Mouse (Mus musculus): ENCODE data around the gene 1700028P14Rik.
"Not testable (repeated sequence)": the region's sequence is repeated elsewhere in the genome, so short reads cannot be mapped to it uniquely, and the experiment has no call there.

Gene 1700028P14Rik

DNA sequence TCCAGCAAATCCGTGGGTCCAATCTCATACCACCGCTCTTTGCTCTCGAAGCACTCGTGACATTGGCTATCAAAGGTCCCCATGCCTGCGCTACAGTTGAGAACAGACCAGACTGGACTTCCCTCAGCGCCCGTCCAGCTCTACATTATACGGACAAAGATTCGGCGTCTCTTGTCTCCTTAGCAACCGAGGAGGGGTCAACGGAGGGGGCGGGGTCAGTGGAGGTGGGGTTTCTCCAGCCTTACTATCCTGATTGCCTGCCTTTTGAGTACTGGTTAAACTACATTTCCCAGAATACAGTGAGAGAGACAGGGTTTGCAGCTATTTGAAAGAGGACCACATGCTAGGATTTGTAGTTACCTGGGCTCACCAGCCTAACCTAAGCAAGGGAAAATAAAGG lies at the start of gene 1700028P14Rik:
TSS of gene 1700028P14Rik (minus strand) at position 169 of the 400 bp plus-strand sequence.
- peak; percentile 62 to 78 for DNase-seq

DNA sequence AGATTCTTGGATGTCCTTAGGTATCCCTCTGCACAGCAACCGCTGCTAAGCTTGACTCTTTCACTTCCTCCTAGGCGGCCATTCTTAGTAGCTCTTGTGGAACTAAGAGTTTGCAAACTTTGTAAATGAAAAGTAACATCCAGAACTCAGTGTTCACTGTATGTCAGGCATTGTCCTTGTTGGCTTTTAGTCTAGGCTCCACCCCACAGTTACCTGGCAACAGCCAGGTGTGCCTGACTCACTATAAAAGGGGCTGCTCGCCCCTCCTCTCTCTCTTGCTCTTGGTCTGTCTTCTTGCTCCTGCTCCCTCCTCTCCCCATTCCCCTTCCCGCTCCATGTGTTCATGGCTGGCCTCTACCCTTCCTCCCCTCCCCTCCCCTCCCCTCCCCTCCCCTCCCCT lies 46.5 kb upstream of the 1700028P14Rik start:
- no peak for DNase-seq

DNA sequence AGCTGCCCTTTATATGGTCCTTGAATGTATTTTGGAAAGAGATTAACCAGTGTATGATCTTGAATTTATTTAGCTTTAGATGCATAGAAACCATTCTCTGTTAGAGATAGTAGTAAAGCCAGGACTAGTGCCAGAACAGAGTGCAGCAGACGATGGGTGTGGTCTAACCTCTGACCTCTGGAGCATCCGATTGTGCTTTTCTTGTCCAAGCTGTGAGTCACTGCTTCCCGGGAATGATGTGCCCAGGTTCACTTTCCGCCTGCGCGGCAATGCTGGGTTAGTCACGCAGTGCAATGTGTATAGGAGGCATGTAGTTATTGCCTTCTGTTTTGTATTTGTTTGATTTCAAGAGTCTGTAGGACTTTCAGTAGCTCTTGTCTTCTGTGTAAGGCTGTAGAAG lies 45.8 kb upstream of the 1700028P14Rik start:
- peak; percentile 13 to 34 for DNase-seq

DNA sequence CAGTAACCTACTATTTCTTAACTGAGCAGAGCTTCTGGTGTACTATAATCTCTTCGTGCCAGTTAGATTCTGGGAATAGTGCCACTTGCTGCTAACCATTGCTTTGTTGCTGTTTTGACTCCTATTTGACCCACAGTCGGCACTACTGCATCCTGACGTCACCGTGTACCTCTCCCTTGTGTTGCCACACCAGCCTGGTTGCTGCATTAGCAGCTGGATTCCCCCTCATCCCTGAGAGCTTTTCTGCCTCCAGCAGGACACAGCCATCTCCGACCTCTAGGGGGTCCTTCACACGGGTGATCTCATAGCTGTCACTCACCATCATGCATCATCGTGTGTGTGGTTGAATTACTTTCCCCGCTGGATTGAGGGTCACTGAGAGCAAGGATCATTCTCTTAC lies 45.2 kb upstream of the 1700028P14Rik start:
- DNase-seq: peak; percentile 34 to 54

DNA sequence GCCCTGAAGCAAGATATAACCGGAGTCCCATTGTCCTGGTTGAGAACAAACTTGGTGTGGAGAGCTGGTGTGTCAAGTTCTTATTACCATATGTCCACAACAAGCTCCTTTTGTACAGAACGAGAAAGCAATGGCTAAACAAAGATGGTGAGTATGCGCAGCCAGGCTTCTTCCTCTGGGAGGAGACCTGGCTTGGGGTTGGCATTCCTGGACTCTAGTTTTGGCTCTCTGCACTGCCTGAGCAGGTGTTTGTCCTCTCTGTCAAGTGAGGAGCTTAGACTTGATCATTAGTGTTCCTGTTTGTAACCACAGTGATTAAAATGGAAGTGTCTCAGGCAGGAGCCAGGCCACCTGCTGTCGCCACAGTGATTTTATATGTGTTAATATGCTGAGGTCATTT lies 41.7 kb upstream of the 1700028P14Rik start:
- peak; percentile 44 to 64 for DNase-seq

DNA sequence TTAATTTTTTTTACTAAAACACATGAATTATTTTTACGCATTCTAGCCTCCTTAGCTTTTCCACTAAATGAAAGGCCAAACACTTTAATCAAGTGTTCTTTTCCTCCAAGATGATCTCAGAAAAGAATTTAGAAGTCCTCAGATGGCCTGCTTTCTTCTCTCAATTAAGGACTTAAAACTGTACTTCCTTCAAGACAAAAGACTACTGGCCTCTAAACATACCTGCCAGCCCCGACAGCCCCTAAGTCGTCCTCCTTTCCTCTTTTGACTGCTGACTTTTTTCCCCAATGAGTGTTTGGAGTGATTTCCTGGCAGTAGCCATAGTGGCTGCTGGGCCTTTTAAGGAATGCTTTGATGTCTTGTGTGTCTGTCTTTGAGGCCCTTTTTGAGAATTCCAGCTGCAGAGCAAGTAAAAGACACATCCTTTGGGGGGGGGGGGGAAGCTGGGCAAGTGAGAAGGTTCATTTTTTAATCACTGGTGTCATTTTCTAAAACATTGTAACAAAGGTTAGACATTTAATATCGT lies 35.9 kb upstream of the 1700028P14Rik start:
- peak in 1 of 2 experiments; percentile 7 for DNase-seq

DNA sequence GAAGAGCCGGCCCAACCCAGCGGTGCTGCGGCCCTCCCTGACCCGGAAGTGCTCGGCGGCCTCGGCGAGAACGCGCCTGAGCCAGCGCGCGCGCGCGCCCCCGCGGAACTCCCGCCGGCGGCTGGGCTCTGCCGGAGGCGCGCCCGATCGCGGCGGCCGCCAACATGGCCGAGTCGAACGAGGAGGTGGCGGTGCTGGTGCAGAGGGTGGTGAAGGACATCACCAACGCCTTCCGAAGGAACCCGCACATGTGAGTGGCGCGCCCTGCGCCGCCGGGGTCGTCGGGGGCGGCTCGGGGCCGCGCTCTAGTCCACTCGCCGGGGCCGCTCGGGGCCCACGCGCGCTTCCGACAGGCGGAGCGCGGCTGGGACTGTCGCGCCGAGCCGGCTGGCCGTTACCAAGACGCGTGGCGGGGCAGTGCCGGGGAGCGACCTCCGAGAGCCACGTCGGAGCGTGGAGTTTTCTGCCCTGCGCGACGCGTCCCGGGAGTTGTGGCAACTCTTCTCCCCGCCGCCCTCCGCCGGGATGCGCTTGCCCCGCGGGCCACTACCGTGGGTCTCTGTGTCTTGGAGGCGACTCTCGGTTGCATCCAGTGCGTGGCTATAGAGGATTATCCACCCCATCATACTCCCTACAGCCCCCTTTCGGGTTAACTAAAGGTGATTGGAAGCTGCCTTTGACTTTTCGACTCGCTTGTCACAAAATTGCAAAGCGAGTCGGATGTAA lies 34.8 kb upstream of the 1700028P14Rik start, which contains the start of gene Ptar1:
TSS of gene Ptar1 (plus strand) at position 134 of the 726 bp plus-strand sequence.
- DNase-seq: peak; percentile 88 to 91

DNA sequence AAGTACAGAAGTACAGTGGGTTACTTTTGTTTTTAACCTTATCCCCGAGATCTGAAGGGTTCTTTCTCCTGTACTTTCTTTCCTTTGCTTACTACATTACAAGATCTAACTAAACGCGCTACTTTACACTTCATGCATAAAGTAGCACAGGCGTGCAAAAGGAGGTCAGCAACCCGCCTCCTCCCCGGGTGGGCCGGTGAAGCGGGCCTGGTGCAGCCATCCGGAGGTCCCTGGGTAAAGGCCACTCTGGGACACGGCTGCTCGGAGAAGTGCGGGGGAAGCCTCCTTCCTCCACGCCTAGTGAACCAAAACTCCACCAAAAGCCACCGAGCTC lies 34.3 kb upstream of the 1700028P14Rik start:
- no peak for DNase-seq

DNA sequence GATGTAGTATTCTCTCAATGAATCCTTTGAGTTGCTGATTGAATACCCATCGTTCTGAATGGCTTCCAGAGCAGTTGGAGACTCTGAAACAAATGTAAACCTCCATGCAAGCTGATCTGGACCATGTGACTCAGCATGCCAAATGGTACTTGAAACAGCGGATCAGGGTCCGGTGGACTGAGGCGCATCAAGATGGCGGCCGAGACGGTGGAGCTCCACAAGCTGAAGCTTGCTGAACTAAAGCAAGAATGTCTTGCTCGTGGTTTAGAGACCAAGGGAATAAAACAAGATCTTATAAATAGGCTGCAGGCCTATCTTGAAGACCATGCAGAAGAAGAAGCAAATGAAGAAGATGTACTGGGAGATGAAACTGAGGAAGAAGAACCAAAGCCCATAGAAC lies 23.0 kb upstream of the 1700028P14Rik start:
- not testable (repeated sequence) for DNase-seq

DNA sequence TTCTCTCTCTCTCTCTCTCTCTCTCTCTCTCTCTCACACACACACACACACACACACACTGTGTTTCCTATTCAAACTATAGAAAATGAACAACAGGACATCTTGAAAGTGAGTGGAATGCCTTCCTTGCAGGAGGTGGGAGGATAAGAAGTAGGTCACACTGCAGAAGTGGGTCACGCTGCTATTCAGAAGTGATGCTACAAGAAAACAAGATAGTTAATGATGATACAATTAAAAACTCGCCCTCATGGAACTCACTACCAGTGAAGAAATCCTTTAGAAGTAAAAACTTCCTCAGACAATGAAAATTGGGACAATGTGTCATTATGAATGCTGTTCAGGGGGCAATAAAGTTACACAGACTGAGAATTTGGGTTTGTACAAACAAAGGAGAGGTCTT lies 20.4 kb upstream of the 1700028P14Rik start:
- DNase-seq: no peak

DNA sequence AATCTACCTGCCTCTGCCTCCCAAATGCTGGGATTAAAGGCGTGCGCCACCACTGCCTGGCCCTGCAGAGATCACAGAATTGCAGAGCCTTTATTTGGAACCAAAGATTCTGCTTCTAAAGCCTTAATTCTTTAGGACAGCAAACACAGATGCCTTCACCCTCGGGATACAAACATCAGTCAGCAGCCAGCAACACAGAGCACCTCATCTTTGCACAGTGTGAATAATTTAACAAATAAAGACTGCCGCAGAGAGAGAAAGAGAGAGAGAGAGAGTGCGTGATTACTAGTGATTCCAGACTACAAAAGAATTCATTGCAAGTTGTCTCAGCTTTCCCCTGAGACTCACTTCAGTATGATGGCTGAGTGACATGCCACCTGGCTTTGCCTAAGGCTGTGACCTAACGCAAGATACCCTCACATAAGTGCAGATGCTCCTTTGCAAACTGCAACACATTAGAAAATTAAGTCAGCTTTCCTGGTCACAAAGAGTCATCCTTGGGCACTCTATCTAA lies 15.6 kb upstream of the 1700028P14Rik start:
- no peak for DNase-seq

DNA sequence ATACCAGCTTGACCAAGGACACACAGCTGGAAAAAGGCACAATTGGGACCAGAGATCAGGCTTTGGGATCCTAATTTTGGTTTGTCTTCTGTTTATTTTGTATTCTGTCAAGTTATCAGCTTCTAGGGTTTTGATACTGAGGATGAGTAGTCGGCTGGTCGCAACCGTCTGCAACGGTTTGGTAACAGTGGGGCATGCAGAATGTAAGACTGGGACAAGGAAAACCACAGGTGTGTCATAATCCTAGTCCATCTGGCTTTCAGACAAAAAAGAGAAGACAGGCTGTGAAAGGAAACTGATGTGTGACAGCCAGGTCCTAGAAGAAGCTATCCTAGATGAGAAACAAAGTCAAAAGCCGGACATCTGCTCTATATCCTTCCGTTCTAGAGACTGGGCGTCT lies 11.5 kb upstream of the 1700028P14Rik start:
- DNase-seq: no peak

DNA sequence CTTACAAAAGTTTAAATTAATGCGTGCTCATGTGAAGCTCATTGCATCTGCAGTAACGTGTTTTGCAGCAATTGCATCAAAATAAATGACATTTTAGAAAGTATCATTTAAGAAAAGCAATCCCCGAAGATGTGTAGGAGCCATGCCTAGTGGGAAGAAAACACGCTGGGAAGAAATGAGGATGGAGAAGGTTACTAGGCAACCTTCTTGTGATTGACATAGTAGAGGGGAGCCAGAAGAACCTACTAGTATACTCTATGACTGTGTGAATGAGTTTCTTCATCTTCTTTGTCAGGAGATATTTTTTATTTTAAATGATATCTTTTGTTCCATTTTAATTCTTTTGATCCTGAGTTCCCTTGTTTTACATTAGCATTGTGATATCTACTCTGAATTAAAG lies 5.7 kb upstream of the 1700028P14Rik start:
- DNase-seq: no peak

DNA sequence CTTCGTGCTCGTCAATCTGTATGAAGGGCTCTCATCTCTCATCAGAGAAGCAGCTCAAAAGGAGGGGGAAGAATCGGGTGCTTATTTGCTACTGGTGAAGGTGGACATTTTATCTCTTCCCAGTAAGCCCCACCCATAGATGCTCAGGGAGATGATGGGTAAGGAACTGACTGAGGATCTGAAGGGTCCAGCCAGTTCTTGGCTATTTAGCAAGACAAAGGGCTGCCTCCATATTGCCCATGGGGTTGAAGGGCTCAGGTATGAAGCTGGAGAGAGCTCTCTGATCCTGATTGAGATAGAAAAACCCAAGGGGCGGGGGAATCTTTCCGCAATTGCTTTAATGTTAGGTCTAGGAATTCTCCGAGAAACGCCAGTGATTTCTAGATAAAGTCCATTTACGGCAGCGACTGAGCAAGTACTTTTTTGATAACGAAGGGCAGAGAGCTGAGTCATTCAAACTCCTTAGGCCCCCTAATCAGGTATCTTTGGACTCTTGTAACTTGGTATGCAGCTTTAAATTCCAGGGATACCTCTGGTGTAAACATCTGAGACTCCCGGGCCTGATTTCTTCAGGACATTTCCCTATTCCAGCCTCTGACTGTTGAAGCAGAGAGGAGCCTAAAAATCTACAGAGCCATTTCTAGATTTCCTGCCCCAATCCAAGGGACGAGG lies 4.8 kb upstream of the 1700028P14Rik start:
- DNase-seq: no peak

DNA sequence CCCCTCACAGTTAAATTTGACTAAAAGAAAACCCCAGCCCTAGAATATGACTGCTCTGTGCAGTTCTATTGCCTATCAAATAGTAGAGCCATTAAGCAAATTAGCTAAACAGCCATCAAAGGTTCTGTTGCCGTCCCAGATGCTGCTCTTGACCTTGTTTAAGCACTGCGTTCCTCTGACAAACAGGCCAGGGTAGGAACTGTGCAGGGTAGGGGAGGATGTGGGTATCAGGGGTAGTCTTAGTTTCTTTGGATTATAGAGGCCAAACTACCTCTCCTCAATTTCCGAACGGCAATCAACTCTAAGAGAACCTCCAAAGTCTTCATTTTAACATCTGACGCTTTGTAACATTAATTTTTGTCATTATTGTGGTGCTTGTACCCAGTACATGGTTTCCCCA lies 542 bp upstream of the 1700028P14Rik start:
- no peak for DNase-seq

DNA sequence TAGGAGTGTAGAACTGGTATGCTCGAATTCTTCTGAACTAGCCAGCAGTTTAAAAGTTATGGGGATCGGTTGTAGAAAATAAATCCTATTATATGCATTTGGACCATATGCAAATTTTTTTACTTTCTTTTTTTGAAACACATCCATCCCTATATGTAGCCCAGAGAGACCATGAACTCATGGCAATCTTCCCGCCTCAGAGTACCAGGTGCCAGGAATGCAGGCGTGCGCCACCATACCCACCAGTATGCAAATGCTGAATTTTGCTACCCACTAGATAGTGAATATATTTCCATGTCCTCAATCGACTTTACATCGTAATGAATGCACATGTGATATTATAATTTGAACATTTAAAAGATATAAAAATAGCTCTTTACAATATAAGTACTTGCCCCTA lies 5.3 kb downstream of the 1700028P14Rik start:
- no peak for DNase-seq

DNA sequence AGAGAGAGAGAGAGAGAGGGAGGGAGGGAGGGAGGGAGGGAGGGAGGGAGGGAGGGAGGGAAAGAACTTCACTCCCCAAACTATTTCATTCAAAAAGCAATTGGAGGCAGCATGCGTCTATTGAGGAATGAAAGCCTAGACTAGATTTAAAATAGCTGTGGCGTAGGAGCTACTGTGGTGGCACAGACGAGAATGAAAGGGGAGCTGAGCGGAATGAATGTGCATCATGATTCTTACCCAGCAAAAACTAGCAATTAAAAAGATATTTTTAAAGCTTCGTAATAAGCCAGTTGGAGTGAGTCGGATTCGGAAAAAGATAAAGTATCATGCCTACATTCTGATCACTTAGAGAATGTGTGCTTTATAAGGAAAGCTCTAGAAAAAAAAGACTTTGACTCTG lies 7.3 kb downstream of the 1700028P14Rik start:
- no peak for DNase-seq

DNA sequence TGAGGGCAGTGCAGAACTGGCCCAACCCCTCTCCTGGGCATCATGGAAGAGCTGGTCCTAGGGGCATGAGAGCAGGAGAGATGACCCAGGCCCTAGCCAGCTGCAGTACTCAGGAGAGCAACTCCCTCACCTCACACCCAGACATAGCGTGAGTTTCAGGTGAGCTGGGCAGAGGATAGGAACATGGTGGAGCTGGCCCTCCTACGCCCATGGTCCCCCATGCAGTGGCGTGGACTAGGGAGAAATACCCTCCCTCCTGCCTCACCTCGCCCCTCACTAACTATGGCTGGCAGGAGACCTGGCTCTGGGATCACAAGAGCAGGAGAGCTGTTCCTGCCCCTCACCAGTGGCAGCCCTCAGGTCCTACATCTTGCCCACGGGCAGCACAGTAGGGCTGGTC lies 8.8 kb downstream of the 1700028P14Rik start:
- no peak for DNase-seq

DNA sequence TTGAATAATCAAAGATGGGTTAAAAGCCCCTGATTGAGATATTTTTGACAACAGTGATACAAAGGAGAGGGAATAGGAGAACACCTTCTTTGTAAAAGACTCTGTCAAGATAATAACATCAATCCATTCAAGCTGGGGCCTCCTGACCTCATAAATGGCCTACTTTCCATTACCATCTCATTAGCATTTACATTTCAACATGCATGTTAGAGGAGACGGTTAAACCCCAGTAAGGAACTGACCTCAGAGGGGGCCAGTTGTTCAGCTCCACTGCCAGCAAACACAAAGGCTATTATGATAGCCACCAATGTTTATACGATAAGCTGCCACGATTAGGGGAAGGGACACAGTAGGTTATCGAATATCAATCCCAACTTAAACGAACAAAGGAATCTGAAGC lies 15.8 kb downstream of the 1700028P14Rik start:
- no peak for DNase-seq

DNA sequence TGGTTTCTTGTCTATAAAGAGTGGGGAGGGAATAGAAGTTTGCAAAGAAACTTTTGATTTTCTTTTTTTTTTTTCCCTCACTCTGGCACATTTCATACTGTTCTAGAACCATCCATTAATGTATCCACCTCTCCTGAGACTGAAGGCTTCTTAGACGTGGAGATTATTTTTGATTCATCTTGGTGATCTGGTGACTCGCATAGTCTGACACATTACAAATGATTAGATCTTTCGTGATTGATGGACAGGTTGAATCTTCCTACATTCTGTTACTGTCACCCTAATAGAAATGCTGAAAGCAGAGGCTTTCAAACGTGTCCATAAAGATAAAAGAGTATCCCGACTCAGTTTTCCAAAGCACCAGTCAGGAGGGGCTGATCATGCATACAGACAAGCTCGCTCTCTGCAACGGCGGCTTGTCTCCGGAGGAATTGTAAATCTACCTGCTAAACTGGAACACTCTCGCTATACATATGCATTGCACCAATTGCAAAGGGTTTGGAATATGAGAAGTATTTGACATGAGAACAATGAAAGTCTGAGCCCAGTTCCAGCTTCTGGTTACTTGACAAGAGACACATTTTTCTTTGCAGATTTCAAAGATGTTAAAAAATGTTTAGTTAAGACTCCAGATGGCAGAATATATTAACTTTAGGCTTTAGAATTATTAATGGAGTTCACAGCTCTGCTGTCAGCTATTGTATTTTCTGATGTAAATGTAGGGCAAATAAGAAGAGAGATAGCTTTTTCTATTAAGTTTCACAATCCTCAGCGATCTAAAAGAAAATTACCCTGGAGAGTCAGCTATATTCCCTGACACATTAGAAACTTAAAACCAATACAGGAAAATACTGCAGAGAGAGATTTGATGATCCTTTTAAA lies 20.8 kb downstream of the 1700028P14Rik start:
- no peak for DNase-seq

DNA sequence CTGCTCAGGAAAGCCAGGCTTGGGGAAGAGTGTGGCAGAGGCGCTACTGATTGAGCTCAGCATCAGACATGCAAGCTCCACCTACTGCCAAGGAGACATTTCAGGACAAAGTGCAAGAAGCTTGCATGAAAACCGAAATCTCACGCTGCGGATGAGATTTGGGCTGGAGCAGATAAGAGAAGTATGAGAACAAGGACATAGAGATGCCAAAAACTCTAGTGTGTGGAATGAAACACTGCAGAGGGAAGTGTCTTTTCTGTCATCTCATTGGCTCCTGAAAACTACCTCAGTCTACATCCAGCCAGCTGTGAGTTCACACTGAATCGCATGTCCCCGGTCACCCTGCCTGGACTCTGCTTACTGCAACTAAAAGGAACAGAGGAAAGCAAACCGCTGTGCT lies 38.3 kb downstream of the 1700028P14Rik start:
- DNase-seq: peak; percentile 11 to 22

DNA sequence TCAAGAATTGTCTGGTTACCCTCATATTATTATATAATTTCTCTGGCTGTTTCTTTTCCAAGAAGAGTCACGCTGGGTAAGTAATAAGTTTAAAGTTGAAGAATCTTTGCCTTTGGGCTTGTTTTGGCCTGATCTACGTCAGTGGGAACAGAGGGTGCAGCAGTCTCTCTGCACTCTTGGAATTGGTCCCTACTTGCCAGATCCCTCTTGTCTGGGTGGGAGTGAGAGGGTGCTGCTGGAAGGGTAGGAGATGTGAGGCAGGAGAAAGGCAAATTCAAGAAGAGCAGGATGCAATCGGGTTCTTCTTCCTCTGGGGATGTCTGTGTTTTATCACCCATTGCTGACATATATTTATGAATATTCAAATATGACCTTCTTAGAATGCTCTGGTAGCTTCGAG lies 42.9 kb downstream of the 1700028P14Rik start:
- DNase-seq: no peak

DNA sequence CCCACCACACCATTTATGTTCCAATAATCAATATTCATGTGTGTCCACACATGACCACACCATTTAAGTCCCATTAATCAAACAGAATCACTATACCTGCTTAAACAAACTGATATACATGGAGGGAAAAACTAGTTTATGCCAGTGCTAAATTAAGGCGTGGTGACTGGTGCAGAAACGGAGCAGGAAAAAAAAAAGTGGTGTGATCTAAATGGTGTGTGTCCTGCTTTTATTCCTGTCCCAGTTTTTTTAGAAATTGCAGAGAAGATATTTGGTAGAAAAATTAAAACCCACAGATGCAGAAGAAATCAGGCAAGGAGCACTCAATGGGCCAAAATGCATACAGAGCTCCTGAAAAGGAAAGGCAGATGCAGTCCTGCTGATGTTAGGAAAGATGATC lies 44.7 kb downstream of the 1700028P14Rik start:
- no peak for DNase-seq

Data from lung, adult 18-20 months (tissue).